Mouse (Mus musculus) urinary bladder, postnatal 10 days (tissue): ENCODE measurements around the gene Slc6a13.
"Not testable (repeated sequence)": the region's sequence is repeated elsewhere in the genome, so short reads cannot be mapped to it uniquely, and the experiment has no call there.

Experiments used
- DNase-seq: peaks from one replicate; pipeline ENCODE4 v3.0.0; 2022; ENCODE audit warnings: low spot score

Slc6a13 gene

DNA sequence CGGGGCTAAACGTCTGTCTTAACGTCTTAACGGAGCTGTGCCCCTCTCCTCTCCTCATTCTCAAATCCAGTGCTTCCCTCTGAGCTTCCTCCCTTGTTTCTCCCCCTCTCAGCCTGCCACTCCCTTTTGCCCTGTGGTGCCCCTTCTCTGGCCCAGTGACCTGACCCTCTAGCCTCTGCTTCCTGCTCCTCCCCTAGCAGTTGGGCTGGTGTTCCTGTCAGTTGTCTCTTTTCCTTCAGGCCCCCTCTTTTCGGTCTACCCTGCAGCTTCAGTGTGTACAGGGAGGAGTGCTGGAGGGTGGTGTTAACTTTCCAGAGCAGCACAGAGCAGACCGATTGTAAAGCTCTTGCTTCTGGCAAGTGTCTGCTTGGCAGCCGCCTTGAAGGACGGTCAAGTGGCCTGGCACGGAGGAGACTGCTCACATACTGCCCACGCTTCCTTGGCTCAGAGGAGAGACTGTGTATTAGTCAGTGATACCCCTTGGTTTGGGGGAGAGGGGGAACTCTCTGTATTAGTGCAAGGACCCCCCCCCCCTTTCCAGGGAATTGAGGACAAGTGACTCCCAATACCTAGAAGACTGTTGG, 26.6 kb downstream of the Slc6a13 start:
- no peak for DNase-seq

DNA sequence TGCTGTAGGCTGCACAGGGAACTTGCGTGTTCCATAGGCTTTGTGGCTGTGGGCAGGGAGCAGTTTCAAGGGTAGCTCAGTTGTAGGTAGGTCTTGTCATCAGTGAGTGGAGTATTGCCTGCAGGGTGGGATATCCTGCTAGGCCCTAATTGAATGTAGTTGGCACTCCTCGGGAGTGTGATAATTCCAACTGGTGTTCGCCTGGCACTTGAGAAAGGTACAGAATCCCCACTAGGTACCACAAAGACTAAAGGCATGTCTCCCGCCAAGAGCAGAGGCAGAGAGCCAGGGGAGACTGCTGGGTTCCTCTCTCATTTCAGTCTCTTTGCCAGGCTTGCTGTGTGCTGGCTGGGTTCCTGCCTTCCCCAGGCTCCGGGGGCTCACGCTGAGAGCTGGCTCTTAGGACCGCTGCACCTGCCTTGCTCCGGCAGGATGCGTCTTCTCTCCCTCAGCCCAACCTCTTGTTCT, 28.4 kb downstream of the Slc6a13 start:
- DNase-seq, result no peak

DNA sequence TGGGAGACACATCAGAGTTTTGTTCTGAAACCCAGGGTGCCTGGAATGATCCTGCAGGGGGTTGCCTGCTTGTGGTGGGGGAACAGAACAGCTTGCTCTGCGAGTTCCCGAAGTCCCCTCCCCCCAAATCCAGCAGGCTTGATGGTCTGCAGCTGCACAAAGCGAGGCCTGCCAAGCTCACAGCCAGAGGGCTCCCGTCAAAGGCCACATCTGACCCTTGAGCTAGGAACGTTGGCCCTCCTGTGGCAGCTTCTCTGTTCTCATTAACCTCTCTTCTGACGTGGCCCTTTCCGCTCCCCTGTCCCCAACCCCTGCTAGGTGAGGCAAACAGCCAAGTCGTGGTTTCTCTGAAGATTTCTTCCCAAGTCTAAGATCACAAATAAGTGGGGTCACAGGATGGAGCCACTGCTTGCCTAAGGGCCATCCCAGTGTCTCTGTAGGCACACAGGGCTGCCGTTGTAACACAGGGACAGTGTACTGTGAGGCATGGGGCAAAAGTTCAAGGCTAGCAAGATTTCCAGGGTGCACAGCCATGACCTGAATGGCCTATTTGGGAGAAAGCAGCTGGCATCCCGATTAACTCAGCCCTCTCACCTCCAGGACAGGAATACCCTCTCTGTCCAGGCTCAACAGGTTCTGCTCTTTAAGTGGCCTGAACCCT, 30.0 kb downstream of the Slc6a13 start:
- DNase-seq, result no peak

GRCm38 (mm10) chr6:121335841-121336240, 35.8 kb downstream of the Slc6a13 start:
- DNase-seq, result no peak

GRCm38 (mm10) chr6:121336558-121336957, 36.5 kb downstream of the Slc6a13 start:
- no peak for DNase-seq

GRCm38 (mm10) chr6:121337229-121337628, 37.2 kb downstream of the Slc6a13 start:
- DNase-seq, result no peak

- DNase-seq, result no peak
These were observed 37.9 kb downstream of the Slc6a13 start for GRCm38 (mm10) chr6:121337770-121338518.

GRCm38 (mm10) chr6:121338519-121338896, 38.5 kb downstream of the Slc6a13 start:
- DNase-seq, result no peak

DNA sequence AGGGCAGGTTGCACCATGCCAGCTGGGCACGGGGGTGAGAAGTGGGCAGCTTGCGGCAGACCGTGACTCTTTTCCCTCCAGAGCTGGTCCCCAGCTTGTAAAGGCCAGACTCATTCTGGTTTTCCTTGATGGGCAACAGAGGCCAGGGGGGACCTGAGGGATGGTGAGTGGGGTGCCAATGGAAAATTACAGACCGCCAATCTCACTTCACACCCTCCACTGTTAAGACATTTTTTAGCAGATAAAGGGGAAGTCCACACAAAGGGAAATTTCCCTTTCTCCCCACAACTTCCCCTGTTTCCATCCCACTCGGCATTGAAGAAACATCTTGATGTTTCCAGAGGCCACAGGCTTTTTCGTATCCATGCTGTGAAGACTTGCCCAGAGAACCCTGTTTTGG, 41.6 kb downstream of the Slc6a13 start:
- no peak for DNase-seq

DNA sequence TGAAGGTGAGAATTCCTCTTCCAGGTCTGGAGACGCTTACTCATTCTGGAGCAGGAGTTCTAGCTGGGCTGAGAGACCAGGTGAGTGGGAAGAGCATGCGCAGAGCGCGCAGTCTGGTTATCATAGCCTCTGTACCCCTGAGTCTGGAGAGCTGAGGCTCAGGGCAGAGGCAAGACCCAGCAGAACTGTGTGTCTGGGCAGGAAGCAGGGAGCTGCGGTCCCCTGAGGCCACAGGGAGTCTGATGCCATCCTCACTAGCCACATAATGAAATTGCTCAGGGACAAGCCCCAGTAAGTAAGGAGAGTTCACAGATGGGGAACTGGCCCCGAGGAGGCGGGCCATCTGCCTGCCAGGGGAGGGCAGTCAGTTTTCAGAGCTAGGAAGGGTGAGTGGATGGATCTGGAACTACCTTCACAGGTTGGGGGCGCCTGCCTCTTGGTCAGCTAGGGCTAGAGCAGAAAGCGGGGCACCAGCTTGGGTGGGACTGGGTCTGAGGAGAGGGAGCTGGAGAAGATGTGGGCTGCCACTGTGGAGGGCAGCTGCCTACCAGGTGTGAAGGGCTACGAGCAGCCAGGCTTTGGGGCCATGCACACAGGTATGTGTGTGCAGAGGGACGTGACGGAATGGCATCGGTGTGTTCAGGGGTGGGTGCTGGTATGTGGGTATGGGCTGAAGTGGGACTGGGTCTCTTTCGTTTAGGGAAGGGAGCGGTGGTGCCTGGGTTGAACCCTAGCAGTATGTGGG, 43.2 kb downstream of the Slc6a13 start, which contains the start of gene Slc6a12:
Slc6a12 (plus strand) TSS at position 51 of the 745 bp plus-strand sequence.
- DNase-seq, result no peak

DNA sequence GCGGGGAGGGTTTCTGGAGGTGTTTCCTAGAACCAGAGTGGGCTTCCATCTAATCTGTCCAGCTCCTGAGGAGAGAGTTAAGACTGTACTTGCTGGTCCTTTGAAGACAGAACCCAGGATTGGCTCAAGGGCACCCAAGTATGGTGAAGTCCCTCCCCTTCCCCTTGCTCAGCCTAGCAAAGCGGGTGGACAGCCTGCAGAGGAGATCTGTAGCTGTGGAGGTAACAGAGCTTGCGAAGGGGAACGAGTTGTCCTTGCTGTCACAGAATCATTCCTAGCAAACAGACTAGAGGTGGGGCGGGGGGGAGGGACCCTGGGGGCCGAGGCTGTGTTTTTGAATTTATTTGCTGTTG, 43.7 kb downstream of the Slc6a13 start:
- DNase-seq, result no peak

GRCm38 (mm10) chr6:121344329-121344728, 44.3 kb downstream of the Slc6a13 start:
- DNase-seq, result no peak

DNA sequence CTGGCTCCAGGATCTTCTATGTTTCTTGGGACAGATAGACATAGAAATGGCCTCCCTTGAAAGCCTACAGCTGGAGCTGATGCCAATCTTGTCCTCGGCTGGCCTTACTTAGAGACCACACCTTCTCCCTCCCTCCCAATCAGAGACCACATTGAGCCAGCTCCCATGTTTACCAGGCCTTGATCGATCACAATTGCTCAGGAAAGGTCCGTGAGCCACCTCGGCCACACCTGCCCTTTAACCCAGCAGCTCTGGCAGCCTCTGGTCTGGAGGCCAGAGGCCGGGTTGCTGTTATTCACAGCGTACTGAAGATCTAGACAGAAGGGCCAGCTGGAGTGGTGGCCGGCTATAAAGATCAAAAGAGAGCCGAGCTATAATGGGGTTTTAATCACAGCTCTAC, 46.4 kb downstream of the Slc6a13 start:
- no peak for DNase-seq

DNA sequence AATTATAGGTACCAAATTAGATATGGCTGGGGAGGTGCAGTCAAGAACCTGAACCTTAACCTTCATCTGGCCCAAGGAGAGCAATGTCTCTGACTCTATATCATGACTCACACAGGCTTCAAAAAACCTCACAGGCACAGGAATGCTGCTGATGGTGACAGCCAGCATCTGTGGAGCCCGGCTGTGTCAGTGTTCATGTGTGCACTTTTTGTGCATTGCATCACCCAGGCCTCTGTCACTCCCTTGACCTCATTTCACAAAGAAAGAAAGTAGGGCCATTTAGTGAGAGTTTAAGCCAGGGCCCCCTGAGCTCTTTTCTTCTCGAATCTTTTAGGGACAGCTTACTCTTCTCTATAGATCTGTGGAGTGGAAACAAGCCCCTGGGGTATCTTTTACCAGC, 52.2 kb downstream of the Slc6a13 start:
- DNase-seq, result no peak

- DNase-seq, result no peak
These were observed 56.0 kb downstream of the Slc6a13 start for GRCm38 (mm10) chr6:121356041-121356440.

DNA sequence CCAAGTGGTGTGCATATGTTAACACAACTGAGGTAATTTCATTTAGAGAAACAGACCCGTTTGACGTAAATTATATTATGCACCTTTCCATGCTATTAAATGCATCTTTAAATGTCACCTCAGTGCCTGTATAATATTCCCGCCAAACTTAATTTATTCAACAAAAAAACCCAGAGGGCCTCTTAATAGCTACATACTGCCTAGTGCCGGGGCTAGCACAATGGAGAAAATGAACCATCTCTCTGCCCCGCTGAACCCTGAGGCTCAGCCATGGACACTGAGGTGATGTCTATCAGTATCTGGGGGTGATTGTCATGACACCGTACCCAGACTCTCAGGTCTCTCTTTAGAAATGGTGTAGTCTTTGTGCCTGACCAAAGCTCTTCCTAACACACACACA, 57.2 kb downstream of the Slc6a13 start:
- DNase-seq, result no peak

DNA sequence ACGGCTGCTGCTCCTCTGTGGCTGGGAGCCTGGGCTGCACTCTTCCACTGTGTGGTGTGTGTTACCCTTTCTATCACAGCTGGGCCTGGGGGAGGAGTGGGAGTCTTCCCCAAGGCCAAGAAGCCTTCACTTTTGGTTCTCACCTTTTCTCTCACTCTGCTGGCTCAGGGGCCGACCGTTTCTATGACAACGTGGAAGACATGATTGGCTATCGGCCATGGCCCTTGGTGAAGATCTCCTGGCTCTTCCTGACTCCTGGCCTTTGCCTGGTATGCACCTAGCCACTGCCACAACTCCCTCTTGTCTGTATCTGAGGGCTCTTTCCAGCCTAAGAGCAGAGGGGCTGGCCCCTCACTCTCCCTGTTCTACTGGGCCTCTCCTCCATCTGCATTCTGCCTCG, 63.0 kb downstream of the Slc6a13 start:
- DNase-seq, result no peak

DNA sequence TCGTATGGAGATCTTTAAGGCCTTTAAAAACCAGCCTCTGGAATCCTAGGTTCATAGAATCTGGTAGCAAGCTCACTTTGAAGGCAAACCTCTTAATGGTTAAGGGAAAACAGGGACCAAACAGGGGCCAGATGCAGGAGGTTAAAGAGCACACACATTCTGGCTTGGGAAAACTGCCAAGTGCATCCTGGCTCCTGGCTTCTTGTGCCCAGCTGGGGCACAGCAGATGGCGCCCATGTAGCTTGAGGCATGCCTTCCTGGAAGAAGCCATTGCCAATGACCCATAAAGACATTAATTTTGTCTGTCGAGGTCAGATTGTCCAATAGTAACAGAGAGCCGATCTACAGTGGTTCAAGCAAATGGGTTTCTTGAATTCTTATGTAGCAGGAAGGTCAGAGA, 63.9 kb downstream of the Slc6a13 start:
- no peak for DNase-seq

DNA sequence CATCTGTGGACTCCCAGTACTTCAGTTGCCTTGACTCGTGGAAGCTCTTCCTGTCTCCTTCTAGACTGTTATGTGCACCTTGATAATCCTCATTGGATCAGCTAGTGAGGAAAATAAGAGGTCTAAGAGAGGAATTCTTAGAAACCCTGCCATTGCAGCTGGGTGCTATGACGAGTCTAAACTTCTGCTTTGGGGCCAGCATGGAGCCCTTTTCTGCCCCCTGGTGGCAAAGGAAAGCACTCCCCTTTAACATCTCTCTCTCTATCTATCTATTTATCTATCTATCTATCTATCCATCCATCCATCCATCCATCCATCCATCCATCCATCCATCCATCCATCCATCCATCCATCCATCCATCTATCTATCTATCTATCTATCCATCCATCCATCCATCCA, 66.5 kb downstream of the Slc6a13 start:
- DNase-seq, result not testable (repeated sequence)

DNA sequence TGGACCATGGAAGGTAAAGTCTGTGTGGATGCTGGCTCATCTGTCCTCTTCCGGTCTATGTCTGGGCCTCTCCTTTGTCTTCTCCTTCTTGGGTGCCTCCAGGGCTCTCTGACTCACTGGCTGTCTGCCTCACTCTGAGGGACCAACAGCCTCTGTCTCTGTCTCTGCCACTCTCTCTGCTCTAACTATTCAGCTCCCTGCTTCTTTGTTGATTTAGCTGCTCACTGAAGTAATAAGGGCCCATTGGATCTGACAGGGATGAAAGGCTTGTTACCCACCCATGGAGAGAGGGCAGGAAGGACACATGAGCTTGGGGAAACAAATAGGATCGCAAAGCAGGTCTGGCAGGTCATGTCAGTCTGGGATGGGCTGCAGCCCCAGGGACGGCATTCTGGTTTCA, 67.1 kb downstream of the Slc6a13 start:
- no peak for DNase-seq

DNA sequence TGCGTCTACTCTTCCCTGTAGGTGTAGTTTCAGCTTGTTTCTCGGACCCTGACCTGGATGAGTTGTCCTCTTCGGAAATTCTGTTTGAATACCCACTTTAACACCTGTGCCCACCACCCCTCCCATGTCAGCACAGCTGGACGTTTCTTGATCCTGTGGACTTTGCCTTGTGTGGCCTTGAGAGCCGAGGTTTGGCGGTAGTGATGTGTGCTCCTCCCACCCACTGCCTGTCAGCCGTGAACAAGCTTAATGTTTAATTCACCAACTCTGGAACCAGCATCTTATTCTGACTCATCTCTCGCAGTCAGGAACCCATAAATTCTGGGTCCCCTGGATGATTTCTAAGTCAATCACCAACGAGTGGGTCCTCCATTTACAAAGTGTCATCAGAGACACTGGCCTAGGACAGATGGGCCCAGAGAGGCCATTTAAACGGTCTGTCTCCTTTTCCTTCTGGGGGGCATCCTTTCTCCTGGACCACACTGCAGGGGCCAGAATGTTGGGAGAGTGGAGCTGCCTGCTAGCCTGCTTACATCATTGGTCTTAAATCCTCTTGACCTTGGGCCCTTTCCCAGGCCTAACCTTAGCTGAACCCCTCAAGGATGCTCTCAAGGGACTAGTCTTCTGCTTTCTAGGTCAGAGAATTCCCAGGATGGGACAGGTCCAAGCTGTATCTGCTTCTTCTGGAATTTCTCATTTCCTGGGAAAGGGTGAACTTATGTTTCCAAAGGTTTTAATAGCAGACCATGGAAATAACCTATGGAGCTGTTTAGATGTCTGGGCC, 71.4 kb downstream of the Slc6a13 start:
- DNase-seq, result no peak

- DNase-seq, result no peak
These were observed 76.1 kb downstream of the Slc6a13 start for GRCm38 (mm10) chr6:121376159-121376558.
